Mouse (Mus musculus): ENCODE data around the gene Olfr1410.

The Olfr1410 gene

DNA sequence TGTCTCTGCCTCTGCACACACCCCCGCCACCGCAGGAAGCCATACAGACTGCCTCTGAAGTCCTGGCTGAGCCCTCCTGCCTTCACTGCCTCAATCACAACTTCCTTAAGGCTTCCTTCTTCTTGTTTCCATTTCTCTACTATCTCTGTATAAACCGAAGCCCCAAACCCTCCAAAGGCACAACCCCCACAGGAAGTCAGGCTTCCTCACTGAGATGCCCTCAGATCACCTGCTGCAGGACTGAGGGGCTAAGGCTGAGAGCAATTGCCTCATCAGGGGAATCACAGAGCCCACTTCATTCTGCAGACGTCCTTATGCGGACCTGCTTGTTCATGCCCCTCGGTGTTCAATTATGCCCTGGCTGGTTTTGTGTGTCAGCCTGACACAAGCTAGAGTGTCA is 34.8 kb downstream of the Olfr1410 start:
- DNase-seq (ENCODE audit: low read depth, low spot score) = no peak

DNA sequence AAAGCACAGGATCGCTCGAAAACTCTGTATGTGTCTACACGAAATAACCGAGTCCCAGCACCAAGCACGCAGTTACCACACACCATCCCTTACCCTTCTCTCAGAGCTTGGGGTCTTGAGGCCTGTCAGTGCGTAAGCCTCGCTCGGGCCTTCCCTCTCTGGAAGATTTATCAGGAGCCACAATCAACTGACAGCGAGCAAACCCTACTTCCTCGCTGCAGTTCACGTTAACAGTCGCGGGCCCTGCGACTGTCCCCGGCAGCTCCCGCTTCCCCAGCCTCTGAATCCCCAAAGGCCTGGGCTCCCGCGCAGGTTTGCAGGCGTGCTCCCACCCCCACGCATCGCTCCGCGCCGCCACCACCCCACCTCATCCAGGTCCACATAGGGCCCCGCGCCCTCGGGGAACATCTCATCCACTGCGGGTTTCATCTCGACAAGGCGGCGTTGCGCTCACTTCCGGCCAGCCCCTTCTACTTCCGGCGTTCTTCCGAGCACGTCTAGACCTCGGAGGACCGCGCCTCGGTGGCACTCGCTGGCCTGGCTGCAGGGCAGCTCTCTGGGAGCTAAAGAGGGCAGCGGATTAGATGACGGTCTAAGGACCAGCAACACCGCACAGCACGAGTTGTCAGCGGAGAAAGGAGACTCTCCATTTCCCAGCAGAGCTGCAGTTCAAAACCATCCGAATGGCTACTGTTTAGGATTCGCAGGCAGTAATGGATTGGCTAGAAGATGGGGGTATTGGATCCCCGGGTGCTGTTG is 36.1 kb downstream of the Olfr1410 start, which contains the start of gene Cops9:
Cops9 (minus strand) TSS at position 472 of the 759 bp plus-strand sequence.
- peak; percentile 91 for DNase-seq (ENCODE audit: low read depth, low spot score)

DNA sequence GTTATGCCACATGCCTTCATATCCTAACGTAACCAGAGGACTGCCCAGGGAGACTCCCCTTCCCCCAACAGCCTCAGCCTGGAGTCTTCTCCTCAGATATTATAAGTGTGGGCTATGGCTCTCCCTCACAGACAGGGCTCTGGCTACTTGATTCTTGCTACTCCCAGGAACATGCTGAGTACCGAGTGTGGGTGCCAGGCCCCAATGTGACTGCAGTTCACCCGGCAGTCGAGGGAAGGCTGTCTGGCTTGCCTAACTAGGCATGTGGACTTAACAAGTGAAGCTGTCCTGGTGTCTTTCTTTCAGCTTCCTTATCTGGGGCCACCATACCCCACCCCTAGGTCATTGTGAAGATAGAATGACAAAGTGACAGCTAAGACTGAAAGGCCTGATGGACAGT is 38.1 kb downstream of the Olfr1410 start:
- no peak for DNase-seq (ENCODE audit: low read depth, low spot score)

DNA sequence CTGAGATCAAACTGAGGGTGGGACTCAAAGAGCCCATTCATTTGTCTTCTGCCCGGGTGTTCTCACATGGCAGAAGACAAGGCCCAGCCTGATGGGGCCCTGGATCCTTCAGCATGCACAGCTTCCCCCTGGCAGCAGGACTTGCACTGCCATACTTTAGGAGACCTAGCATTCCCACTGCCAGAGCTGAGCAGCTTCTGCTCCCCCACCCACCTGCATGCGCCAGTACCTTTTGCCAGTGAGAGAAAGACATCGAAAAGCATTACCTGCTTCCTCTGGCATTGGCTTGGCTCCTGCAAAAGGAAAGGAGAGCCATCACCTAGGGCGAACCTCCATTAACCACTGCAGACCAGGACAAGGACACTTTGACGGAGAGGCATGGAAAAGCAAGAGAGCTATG is 39.3 kb downstream of the Olfr1410 start:
- no peak for DNase-seq (ENCODE audit: low read depth, low spot score)

DNA sequence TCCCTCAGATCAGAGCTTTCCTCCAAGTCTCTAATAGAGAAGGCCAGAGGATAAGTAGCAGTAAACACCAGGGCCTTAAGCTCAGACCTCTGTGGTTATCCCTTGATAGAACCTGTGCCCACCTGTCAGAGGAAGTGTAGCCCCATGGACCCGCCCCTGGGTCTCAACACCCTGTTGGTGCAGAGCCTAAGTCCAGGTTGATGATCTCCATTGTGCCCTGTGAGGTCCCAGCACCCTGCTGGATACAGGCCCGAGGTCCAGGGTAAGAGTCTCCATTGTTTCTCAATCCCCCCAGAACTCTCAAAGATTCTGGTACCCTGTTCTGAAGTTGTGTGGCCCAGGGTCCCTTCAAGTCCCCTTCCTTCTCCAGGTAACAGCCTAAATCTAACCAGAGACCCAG is 40.5 kb downstream of the Olfr1410 start:
- DNase-seq (ENCODE audit: low read depth, low spot score) = no peak

DNA sequence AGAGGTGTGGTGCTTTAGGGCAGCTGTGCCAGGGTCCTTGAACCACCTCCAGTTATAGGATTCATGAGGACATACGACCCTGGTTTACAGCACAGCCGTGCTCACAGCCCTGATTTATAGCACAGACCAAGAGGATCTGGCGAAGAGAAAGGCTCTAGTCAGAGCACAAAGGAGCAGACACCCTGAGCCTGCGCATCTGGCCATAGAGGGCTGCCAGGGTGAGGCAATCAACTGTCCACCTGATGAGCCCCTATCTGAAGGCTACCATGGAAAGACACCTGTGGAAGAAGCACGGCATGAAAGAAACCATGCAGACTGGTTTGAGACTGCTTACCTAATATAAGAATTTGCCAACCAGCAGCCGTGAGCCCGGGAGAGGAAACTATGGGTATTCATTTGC is 41.0 kb downstream of the Olfr1410 start:
- no peak for DNase-seq (ENCODE audit: low read depth, low spot score)

DNA sequence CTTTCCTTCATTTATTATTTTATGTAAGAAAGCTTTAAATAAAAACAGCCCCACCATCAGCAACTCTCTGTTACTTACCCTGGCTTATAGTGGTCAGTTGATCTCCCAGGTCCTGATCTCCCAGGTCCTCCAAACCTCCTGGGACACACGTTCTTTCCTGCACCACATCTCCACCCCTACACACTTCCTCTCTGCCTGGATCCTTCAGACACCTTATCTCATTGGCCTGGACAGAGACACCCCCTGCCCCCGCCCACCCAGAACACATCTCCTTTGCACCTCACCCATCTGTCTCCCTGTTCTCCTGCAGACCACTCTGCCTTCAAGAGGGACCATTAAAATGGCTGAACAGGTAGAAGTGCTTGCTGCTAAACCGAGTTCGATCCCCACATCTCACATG is 41.4 kb downstream of the Olfr1410 start:
- DNase-seq (ENCODE audit: low read depth, low spot score) = no peak

DNA sequence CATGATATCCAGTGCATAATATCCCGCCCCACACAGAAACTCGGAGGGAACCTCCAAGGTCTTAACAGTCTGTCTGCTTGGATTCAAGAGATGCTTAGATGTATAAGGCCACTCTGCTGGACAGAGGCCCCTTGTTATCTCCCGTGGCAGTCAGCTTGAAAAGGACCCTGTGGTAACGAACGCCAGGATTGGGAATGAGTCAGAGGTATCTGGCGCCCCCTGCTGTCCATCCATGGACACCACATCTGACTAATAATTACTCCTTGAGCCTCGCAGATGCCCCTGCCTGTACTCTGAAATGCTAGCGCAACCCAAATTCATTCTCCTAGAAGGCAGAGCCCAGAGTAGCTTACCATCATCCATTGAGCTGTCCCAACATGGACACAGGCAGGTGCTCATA is 42.2 kb downstream of the Olfr1410 start:
- peak; percentile 84 for DNase-seq (ENCODE audit: low read depth, low spot score)

DNA sequence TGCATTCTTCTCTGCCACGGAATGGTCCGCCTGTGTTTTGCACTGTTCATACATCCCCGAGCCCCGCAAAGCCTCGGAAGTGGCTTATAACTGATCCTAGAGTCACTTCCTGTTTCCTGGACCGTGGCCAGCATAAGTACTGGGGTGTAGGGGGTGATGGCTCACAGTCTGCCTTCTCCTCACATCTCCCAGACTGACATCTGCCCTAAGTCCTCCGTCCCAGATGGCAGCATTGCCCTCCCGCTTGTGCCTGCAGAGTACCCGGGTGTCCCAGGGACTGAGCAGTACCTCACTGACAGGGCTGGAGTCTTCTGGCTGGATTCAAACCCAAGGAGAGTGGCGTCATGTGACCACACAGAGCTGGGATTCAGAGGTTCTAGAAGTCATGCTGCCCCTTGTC is 42.6 kb downstream of the Olfr1410 start:
- DNase-seq (ENCODE audit: low read depth, low spot score) = peak; percentile 14

DNA sequence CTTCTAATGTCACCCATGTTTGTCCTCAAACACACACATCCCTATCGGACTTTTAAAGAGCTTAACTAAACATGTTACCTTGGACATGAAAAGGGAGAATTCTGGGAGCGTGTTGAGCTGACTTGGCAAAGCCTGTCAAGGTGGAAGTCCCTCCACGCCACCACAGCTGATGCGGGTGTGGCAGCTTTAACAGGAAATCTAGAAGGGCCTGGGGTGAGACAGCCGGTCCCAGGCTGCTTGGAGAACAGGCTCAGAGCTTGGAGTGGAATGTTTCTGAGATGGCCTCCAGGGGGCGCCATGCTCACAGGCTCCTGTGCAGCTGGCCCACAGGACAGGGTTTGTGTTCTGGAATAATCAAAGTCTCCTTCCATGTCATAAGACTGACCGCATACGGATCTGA is 43.1 kb downstream of the Olfr1410 start, which contains the start of gene Otos:
Otos (minus strand) TSS at position 169 of the 400 bp plus-strand sequence.
- DNase-seq (ENCODE audit: low read depth, low spot score) = peak; percentile 91

DNA sequence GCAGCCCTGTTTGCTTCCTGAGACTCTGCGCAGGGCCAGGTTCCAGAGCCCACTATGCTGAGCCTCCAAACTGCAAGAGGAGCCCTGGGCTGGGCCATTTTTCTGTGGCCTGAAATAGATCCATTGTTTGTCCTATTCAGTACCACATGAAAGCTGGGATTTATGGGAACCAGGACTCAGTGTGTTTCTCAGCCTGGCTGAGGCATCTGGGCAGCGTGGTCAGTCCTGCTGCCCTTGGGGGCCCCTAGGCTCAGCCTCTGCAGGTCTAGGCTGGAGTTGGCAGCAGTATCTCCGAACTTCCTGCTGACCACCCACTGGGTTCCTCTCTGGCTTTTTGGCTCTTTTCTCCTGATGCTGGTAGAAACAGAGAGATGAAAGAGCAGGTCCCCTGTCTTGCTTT is 45.9 kb downstream of the Olfr1410 start:
- DNase-seq (ENCODE audit: low read depth, low spot score) = no peak

DNA sequence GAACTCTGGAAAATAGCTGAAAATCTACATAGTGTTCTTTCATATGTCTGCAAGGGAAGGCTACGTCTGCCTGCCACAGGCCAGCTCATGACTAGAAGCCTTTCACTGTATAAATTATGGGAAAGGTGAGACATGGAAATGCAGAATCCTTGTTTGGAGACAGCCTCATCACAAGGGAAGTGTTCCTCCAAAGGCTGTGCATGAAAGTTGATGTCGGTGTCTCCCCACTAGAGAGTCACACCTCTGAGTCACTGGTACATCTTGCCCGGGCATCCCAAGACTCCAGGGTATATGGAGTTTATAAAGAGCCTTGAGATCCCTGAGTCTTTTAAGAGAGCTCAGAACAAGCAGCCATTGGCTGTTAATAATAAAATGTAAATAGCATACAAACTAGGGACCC is 47.6 kb downstream of the Olfr1410 start:
- DNase-seq (ENCODE audit: low read depth, low spot score) = no peak

DNA sequence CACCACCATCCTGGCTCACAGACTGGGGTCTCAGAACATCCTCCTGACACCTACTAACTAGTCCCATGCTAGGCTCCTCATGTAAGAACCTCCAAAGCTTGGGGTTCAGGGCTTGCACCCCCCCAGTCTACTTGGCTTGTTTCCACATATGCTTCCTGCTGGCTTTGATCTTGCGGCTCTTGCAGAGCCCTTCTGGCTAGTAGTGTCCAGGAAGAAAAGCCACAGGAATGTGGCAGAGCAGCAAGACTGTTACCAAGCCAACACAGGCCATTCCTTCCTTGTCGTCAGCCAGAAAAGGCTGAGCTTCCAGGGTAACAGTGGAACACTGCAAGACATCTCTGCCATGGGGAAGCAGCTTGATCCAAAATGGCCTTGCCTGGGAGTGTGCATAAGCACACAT is 49.1 kb downstream of the Olfr1410 start:
- no peak for DNase-seq (ENCODE audit: low read depth, low spot score)

DNA sequence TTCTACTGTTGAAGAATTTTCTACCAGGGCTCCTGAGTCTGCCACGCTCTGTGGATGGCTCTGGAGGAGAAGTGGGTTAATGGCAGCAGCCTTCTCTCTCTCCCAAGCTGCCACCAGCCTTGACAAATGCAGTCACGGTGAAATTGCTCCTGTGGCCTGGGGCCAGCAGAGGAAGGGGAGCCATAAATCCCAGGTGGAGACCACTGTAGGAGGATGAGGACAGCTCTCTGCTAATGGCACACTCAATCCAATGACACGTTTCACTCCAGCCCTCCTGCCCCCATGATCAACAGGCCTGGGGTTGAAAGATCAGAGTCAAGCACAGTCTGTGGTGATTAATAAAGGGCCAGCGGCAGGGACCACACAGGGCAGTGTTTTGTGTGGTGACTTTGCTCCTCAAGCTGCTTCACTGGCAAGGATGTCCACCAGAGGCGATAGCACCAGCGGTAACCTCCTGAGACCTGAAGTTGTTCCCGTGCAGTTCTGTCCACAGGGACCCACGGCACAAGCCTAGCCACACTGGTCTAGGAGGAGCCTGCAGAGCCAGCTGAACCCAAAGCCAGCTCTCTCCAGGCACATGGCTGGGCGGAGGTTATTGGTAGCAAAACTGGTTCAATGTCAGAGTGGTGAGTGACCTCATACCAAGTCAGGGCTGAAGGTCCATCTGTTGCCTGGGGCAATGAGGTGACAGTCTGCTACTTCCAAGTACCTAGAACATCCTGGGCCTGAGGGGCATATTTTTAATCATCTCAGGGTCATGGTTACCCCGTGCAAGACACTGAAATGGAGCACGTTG is 51.6 kb downstream of the Olfr1410 start:
- no peak for DNase-seq (ENCODE audit: low read depth, low spot score)

DNA sequence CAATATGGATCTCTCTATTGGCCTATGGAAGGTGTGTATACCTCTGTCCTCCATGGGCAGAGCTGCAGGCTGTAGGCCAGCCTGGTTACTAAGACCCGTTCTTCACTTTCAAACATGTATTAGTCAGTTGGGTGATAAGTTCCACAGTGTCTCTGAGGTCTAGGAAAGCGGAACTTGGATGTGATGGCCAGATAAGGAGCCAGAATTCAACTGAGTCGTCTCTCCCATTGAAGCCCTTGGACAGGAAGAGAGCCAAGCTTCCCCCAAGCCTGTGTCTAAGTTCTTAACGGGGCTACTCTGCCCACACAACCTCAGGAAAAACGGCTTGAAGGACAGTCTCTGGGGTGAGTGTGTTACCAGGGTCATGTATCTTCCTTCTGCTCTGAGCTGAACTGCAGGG is 53.8 kb downstream of the Olfr1410 start:
- DNase-seq (ENCODE audit: low read depth, low spot score) = no peak

Measured in ZHBTc4 (cell line).